Mouse (Mus musculus): Measurements from ENCODE around the gene Avpi1. TPM values are rescaled to one million over a fixed set of nuclear protein-coding genes. Genes with fewer than 3 reads are reported as not detected.

Gene Avpi1
- polyA plus RNA-seq (2014; fragmentation: Nextera tagmentation; extraction: Ambion mirVana): 22.1 and 22.9 TPM in 2 replicates

- H3K27ac ChIP-seq (replicated peaks; ENCODE audit: low read depth, low read length): peak within 1 kb of the TSS; percentile 52
- peaks cover 4% of the 10 kb centered on the region for H3K4me1 ChIP-seq (ENCODE audit: control insufficient read depth, insufficient read depth, low read length)
- peak within 1 kb of the TSS; percentile 60 for H3K4me3 ChIP-seq (ENCODE audit: low read depth, low read length)
- WGBS: under 1% methylated on average over 53 of the region's 54 CpGs
- ATAC-seq (replicated peaks; ENCODE audit: insufficient number of reproducible peaks, low FRiP score, low TSS enrichment, low read depth): peak; percentile 96
- H3K9me3 ChIP-seq (replicated peaks; ENCODE audit: control insufficient read depth, low read length): no peaks in the 10 kb centered on the region
- peak; percentile 99 for DNase-seq (ENCODE audit: low spot score)
- H3K27me3 ChIP-seq (ENCODE audit: control insufficient read depth, insufficient read depth, low read length): no peaks in the 10 kb centered on the region
- peak within 1 kb of the TSS; percentile 91 for H3K4me2 ChIP-seq (ENCODE audit: low read depth, low read length)
- H3K36me3 ChIP-seq (replicated peaks; ENCODE audit: control insufficient read depth, insufficient read depth, low read depth, low read length): no peaks in the 10 kb centered on the region
- H3K9ac ChIP-seq (replicated peaks; ENCODE audit: low read length): peak within 1 kb of the TSS; percentile 80
These were observed at the start of gene Avpi1 for GRCm38 (mm10) chr19:42128787-42129508. TSS of gene Avpi1 (minus strand) at chr19:42129059.

GRCm38 (mm10) chr19:42177461-42177860, 48.6 kb upstream of the Avpi1 start:
- Histone ChIP-seq H3K27ac (replicated peaks; ENCODE audit: low read depth, low read length) (no peak overlapping the region), H3K9me3 (replicated peaks; ENCODE audit: control insufficient read depth, low read length) (no peaks in the 10 kb centered on the region), H3K4me3 (ENCODE audit: low read depth, low read length) (no peak overlapping the region), H3K4me2 (ENCODE audit: low read depth, low read length) (no peak overlapping the region), H3K9ac (replicated peaks; ENCODE audit: low read length) (no peak overlapping the region), H3K27me3 (ENCODE audit: control insufficient read depth, insufficient read depth, low read length) (no peaks in the 10 kb centered on the region), H3K4me1 (ENCODE audit: control insufficient read depth, insufficient read depth, low read length) (no peaks in the 10 kb centered on the region), H3K36me3 (replicated peaks; ENCODE audit: control insufficient read depth, insufficient read depth, low read depth, low read length) (no peaks in the 10 kb centered on the region)
- DNase-seq (ENCODE audit: low spot score): no peak
- no peak for ATAC-seq (replicated peaks; ENCODE audit: insufficient number of reproducible peaks, low FRiP score, low TSS enrichment, low read depth)
- 90% methylated on average over 2 of the region's 2 CpGs for WGBS

- no peak for DNase-seq (ENCODE audit: low spot score)
- Histone ChIP-seq H3K27me3 (ENCODE audit: control insufficient read depth, insufficient read depth, low read length) (no peaks in the 10 kb centered on the region), H3K4me3 (ENCODE audit: low read depth, low read length) (no peak overlapping the region), H3K27ac (replicated peaks; ENCODE audit: low read depth, low read length) (no peak overlapping the region), H3K9me3 (replicated peaks; ENCODE audit: control insufficient read depth, low read length) (no peaks in the 10 kb centered on the region), H3K4me2 (ENCODE audit: low read depth, low read length) (no peak overlapping the region), H3K4me1 (ENCODE audit: control insufficient read depth, insufficient read depth, low read length) (no peaks in the 10 kb centered on the region), H3K36me3 (replicated peaks; ENCODE audit: control insufficient read depth, insufficient read depth, low read depth, low read length) (no peaks in the 10 kb centered on the region), H3K9ac (replicated peaks; ENCODE audit: low read length) (no peak overlapping the region)
- ATAC-seq (replicated peaks; ENCODE audit: insufficient number of reproducible peaks, low FRiP score, low TSS enrichment, low read depth): no peak
- 72% methylated on average over 7 of the region's 7 CpGs for WGBS
These were observed 48.0 kb upstream of the Avpi1 start for GRCm38 (mm10) chr19:42176841-42177240.

- H3K27ac ChIP-seq (replicated peaks; ENCODE audit: low read depth, low read length): no peak overlapping the region
- H3K4me2 ChIP-seq (ENCODE audit: low read depth, low read length): peak overlapping the region; percentile 77
- peaks cover 5% of the 10 kb centered on the region; the same call in 1 of the 2 replicates for H3K27me3 ChIP-seq (ENCODE audit: control insufficient read depth, insufficient read depth, low read length)
- DNase-seq (ENCODE audit: low spot score): peak; percentile 95
- H3K4me3 ChIP-seq (ENCODE audit: low read depth, low read length): peak overlapping the region; percentile 87
- no peaks in the 10 kb centered on the region for H3K9me3 ChIP-seq (replicated peaks; ENCODE audit: control insufficient read depth, low read length)
- 3% methylated on average over 48 of the region's 56 CpGs for WGBS
- no peaks in the 10 kb centered on the region; the same call in 1 of the 2 replicates for H3K4me1 ChIP-seq (ENCODE audit: control insufficient read depth, insufficient read depth, low read length)
- ATAC-seq (replicated peaks; ENCODE audit: insufficient number of reproducible peaks, low FRiP score, low TSS enrichment, low read depth): peak; percentile 80
- no peaks in the 10 kb centered on the region for H3K36me3 ChIP-seq (replicated peaks; ENCODE audit: control insufficient read depth, insufficient read depth, low read depth, low read length)
- peak overlapping the region; percentile 74 for H3K9ac ChIP-seq (replicated peaks; ENCODE audit: low read length)
These were observed 41.4 kb upstream of the Avpi1 start for GRCm38 (mm10) chr19:42170025-42170969.

GRCm38 (mm10) chr19:42169322-42169975, 40.6 kb upstream of the Avpi1 start:
- Histone ChIP-seq H3K4me3 (ENCODE audit: low read depth, low read length) (no peak overlapping the region), H3K27ac (replicated peaks; ENCODE audit: low read depth, low read length) (no peak overlapping the region), H3K9me3 (replicated peaks; ENCODE audit: control insufficient read depth, low read length) (no peaks in the 10 kb centered on the region), H3K4me2 (ENCODE audit: low read depth, low read length) (no peak overlapping the region), H3K27me3 (ENCODE audit: control insufficient read depth, insufficient read depth, low read length) (peaks cover 5% of the 10 kb centered on the region; the same call in 1 of the 2 replicates), H3K36me3 (replicated peaks; ENCODE audit: control insufficient read depth, insufficient read depth, low read depth, low read length) (no peaks in the 10 kb centered on the region), H3K4me1 (ENCODE audit: control insufficient read depth, insufficient read depth, low read length) (no peaks in the 10 kb centered on the region; the same call in 1 of the 2 replicates), H3K9ac (replicated peaks; ENCODE audit: low read length) (no peak overlapping the region)
- DNase-seq (ENCODE audit: low spot score) (no peak), ATAC-seq (replicated peaks; ENCODE audit: insufficient number of reproducible peaks, low FRiP score, low TSS enrichment, low read depth) (no peak)
- 81% methylated on average over 10 of the region's 10 CpGs for WGBS

- Histone ChIP-seq H3K4me3 (ENCODE audit: low read depth, low read length) (no peak overlapping the region), H3K4me2 (ENCODE audit: low read depth, low read length) (no peak overlapping the region), H3K4me1 (ENCODE audit: control insufficient read depth, insufficient read depth, low read length) (no peaks in the 10 kb centered on the region; the same call in 1 of the 2 replicates), H3K36me3 (replicated peaks; ENCODE audit: control insufficient read depth, insufficient read depth, low read depth, low read length) (no peaks in the 10 kb centered on the region), H3K9me3 (replicated peaks; ENCODE audit: control insufficient read depth, low read length) (no peaks in the 10 kb centered on the region), H3K27me3 (ENCODE audit: control insufficient read depth, insufficient read depth, low read length) (peaks cover 5% of the 10 kb centered on the region; the same call in 1 of the 2 replicates), H3K9ac (replicated peaks; ENCODE audit: low read length) (no peak overlapping the region), H3K27ac (replicated peaks; ENCODE audit: low read depth, low read length) (no peak overlapping the region)
- 62% methylated on average over 9 of the region's 9 CpGs for WGBS
- ATAC-seq (replicated peaks; ENCODE audit: insufficient number of reproducible peaks, low FRiP score, low TSS enrichment, low read depth): no peak
- DNase-seq (ENCODE audit: low spot score): no peak
These were observed 38.6 kb upstream of the Avpi1 start for GRCm38 (mm10) chr19:42167489-42167888.

- no peaks in the 10 kb centered on the region for H3K9me3 ChIP-seq (replicated peaks; ENCODE audit: control insufficient read depth, low read length)
- DNase-seq (ENCODE audit: low spot score): no peak
- H3K27ac ChIP-seq (replicated peaks; ENCODE audit: low read depth, low read length): no peak overlapping the region
- no peak overlapping the region for H3K9ac ChIP-seq (replicated peaks; ENCODE audit: low read length)
- no peaks in the 10 kb centered on the region; the same call in 1 of the 2 replicates for H3K4me1 ChIP-seq (ENCODE audit: control insufficient read depth, insufficient read depth, low read length)
- H3K27me3 ChIP-seq (ENCODE audit: control insufficient read depth, insufficient read depth, low read length): peaks cover 5% of the 10 kb centered on the region; the same call in 1 of the 2 replicates
- ATAC-seq (replicated peaks; ENCODE audit: insufficient number of reproducible peaks, low FRiP score, low TSS enrichment, low read depth): no peak
- no peaks in the 10 kb centered on the region for H3K36me3 ChIP-seq (replicated peaks; ENCODE audit: control insufficient read depth, insufficient read depth, low read depth, low read length)
- 51% methylated on average over 3 of the region's 3 CpGs for WGBS
- no peak overlapping the region for H3K4me2 ChIP-seq (ENCODE audit: low read depth, low read length)
- no peak overlapping the region for H3K4me3 ChIP-seq (ENCODE audit: low read depth, low read length)
These were observed 37.9 kb upstream of the Avpi1 start for GRCm38 (mm10) chr19:42166766-42167165.

Measured in embryonic facial prominence, embryonic 11.5 days (tissue).